Mouse (Mus musculus): ENCODE measurements around the gene Vezt. TPM values are rescaled to one million over a fixed set of nuclear protein-coding genes. Genes with fewer than 3 reads are reported as not detected.

Gene Vezt
- polyA plus RNA-seq, 1 experiment = 25.7 TPM

DNA sequence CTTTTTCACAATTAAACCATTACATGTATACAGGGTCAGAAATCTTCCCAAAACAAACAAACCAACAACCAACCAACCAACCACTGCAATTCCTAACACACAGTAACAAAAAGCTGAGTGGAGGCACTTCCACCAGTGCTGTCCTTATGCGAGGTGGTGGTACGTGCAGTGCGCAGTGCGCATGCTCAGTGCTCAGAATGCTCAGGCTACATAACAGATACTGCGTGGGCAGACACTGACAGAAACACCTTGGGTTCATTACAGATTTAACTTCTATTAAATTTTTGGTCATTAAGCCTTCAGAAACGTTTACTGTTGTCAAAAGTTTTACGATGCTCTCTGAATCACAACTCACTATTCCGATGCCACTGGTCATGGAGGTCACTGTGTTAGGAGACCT, 18.2 kb downstream of the Vezt start:
- Histone ChIP-seq H3K4me1 (ENCODE audit: control insufficient read depth, insufficient read depth, low read length) (no peaks in the 10 kb centered on the region; the same call in 1 of the 2 replicates), H3K27ac (ENCODE audit: insufficient read depth, low read length) (no peak overlapping the region), H3K4me3 (replicated peaks; ENCODE audit: insufficient read depth, low read depth, low read length) (no peak overlapping the region), H3K27me3 (ENCODE audit: control insufficient read depth, insufficient read depth, low read length) (no peaks in the 10 kb centered on the region)
- DNase-seq = no peak
- TF ChIP-seq POLR2A (IDR thresholded peaks at IDR 0.05; ENCODE audit: borderline replicate concordance, insufficient read depth, low read length) (no peak), CTCF (IDR thresholded peaks at IDR 0.05; ENCODE audit: borderline replicate concordance, insufficient read depth, low read depth, low read length) (no peak)
- 95% methylated on average over 8 of the region's 8 CpGs for WGBS

GRCm38 (mm10) chr10:94014200-94014599, 21.4 kb downstream of the Vezt start:
- H3K27ac ChIP-seq (ENCODE audit: insufficient read depth, low read length) = no peak overlapping the region
- no peak overlapping the region for H3K4me3 ChIP-seq (replicated peaks; ENCODE audit: insufficient read depth, low read depth, low read length)
- TF ChIP-seq POLR2A (IDR thresholded peaks at IDR 0.05; ENCODE audit: borderline replicate concordance, insufficient read depth, low read length) = no peak
- no peak for TF ChIP-seq CTCF (IDR thresholded peaks at IDR 0.05; ENCODE audit: borderline replicate concordance, insufficient read depth, low read depth, low read length)
- no peaks in the 10 kb centered on the region for H3K27me3 ChIP-seq (ENCODE audit: control insufficient read depth, insufficient read depth, low read length)
- no peaks in the 10 kb centered on the region; the same call in 1 of the 2 replicates for H3K4me1 ChIP-seq (ENCODE audit: control insufficient read depth, insufficient read depth, low read length)
- no peak for DNase-seq
- WGBS = 53% methylated on average over 4 of the region's 4 CpGs

- Histone ChIP-seq H3K4me1 (ENCODE audit: control insufficient read depth, insufficient read depth, low read length) (no peaks in the 10 kb centered on the region; the same call in 1 of the 2 replicates), H3K27ac (ENCODE audit: insufficient read depth, low read length) (no peak overlapping the region), H3K27me3 (ENCODE audit: control insufficient read depth, insufficient read depth, low read length) (no peaks in the 10 kb centered on the region), H3K4me3 (replicated peaks; ENCODE audit: insufficient read depth, low read depth, low read length) (no peak overlapping the region)
- peak; percentile 24 to 31 for DNase-seq
- TF ChIP-seq CTCF (IDR thresholded peaks at IDR 0.05; ENCODE audit: borderline replicate concordance, insufficient read depth, low read depth, low read length) (peak; percentile 65), POLR2A (IDR thresholded peaks at IDR 0.05; ENCODE audit: borderline replicate concordance, insufficient read depth, low read length) (no peak)
- WGBS = 64% methylated on average over 3 of the region's 3 CpGs
Observed at GRCm38 (mm10) chr10:94013196-94013595, 22.4 kb downstream of the Vezt start.

- no peak for DNase-seq
- no peaks in the 10 kb centered on the region; the same call in 1 of the 2 replicates for H3K4me1 ChIP-seq (ENCODE audit: control insufficient read depth, insufficient read depth, low read length)
- H3K4me3 ChIP-seq (replicated peaks; ENCODE audit: insufficient read depth, low read depth, low read length) = no peak overlapping the region
- WGBS = 79% methylated on average over 2 of the region's 2 CpGs
- TF ChIP-seq CTCF (IDR thresholded peaks at IDR 0.05; ENCODE audit: borderline replicate concordance, insufficient read depth, low read depth, low read length) (no peak), POLR2A (IDR thresholded peaks at IDR 0.05; ENCODE audit: borderline replicate concordance, insufficient read depth, low read length) (no peak)
- H3K27me3 ChIP-seq (ENCODE audit: control insufficient read depth, insufficient read depth, low read length) = no peaks in the 10 kb centered on the region
- no peak overlapping the region for H3K27ac ChIP-seq (ENCODE audit: insufficient read depth, low read length)
Observed at GRCm38 (mm10) chr10:94011024-94011423, 24.6 kb downstream of the Vezt start.

- no peak for DNase-seq
- Histone ChIP-seq H3K27me3 (ENCODE audit: control insufficient read depth, insufficient read depth, low read length) (no peaks in the 10 kb centered on the region), H3K4me1 (ENCODE audit: control insufficient read depth, insufficient read depth, low read length) (no peaks in the 10 kb centered on the region; the same call in 1 of the 2 replicates), H3K27ac (ENCODE audit: insufficient read depth, low read length) (no peak overlapping the region), H3K4me3 (replicated peaks; ENCODE audit: insufficient read depth, low read depth, low read length) (no peak overlapping the region)
- no peak for TF ChIP-seq CTCF (IDR thresholded peaks at IDR 0.05; ENCODE audit: borderline replicate concordance, insufficient read depth, low read depth, low read length)
- 63% methylated on average over 3 of the region's 3 CpGs for WGBS
Observed at GRCm38 (mm10) chr10:94009991-94010679, 25.5 kb downstream of the Vezt start.

DNA sequence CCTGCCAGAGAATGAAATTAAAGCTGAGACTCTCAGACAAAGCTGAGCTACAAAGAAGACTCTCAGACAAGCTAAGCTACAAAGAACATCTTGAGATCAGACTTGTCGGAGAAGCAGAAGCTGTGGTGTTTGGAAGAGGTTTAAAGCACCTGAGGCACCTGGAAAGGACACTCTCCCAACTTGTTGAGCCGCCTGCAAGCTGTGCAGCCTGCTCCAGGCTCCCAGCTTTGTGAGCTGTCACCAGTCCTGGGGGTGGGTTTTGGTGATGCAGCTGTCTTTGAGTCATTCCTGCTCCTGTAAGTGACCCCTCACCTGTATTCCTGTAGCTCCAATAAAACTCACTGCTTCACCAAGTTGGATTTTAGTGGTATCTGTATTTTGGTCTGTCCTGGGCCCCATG, 27.3 kb downstream of the Vezt start:
- no peak overlapping the region for H3K27ac ChIP-seq (ENCODE audit: insufficient read depth, low read length)
- TF ChIP-seq POLR2A (IDR thresholded peaks at IDR 0.05; ENCODE audit: borderline replicate concordance, insufficient read depth, low read length) = no peak
- no peak overlapping the region for H3K4me3 ChIP-seq (replicated peaks; ENCODE audit: insufficient read depth, low read depth, low read length)
- DNase-seq = no peak
- H3K27me3 ChIP-seq (ENCODE audit: control insufficient read depth, insufficient read depth, low read length) = no peaks in the 10 kb centered on the region
- WGBS = 95% methylated on average over 2 of the region's 2 CpGs
- H3K4me1 ChIP-seq (ENCODE audit: control insufficient read depth, insufficient read depth, low read length) = no peaks in the 10 kb centered on the region; the same call in 1 of the 2 replicates

GRCm38 (mm10) chr10:94000223-94000622, 35.4 kb downstream of the Vezt start:
- WGBS = 16% methylated on average over 10 of the region's 10 CpGs
- no peak for TF ChIP-seq POLR2A (IDR thresholded peaks at IDR 0.05; ENCODE audit: borderline replicate concordance, insufficient read depth, low read length)
- TF ChIP-seq CTCF (IDR thresholded peaks at IDR 0.05; ENCODE audit: borderline replicate concordance, insufficient read depth, low read depth, low read length) = no peak
- H3K27me3 ChIP-seq (ENCODE audit: control insufficient read depth, insufficient read depth, low read length) = no peaks in the 10 kb centered on the region
- DNase-seq = peak; percentile 19 to 53
- H3K4me1 ChIP-seq (ENCODE audit: control insufficient read depth, insufficient read depth, low read length) = no peaks in the 10 kb centered on the region
- H3K27ac ChIP-seq (ENCODE audit: insufficient read depth, low read length) = no peak overlapping the region
- H3K4me3 ChIP-seq (replicated peaks; ENCODE audit: insufficient read depth, low read depth, low read length) = no peak overlapping the region

- Histone ChIP-seq H3K27ac (ENCODE audit: insufficient read depth, low read length) (no peak overlapping the region), H3K4me3 (replicated peaks; ENCODE audit: insufficient read depth, low read depth, low read length) (no peak overlapping the region), H3K4me1 (ENCODE audit: control insufficient read depth, insufficient read depth, low read length) (no peaks in the 10 kb centered on the region), H3K27me3 (ENCODE audit: control insufficient read depth, insufficient read depth, low read length) (no peaks in the 10 kb centered on the region)
- 100% methylated on average over 1 of the region's 1 CpGs for WGBS
- no peak for TF ChIP-seq CTCF (IDR thresholded peaks at IDR 0.05; ENCODE audit: borderline replicate concordance, insufficient read depth, low read depth, low read length)
- DNase-seq = no peak
Observed at GRCm38 (mm10) chr10:93999357-93999756, 36.3 kb downstream of the Vezt start.
